Mouse (Mus musculus) granulocyte monocyte progenitor cell, adult 5-6 weeks (primary cell): ENCODE measurements around the gene Dennd2c. TPM values are rescaled to one million over a fixed set of nuclear protein-coding genes. Genes with fewer than 3 reads are reported as not detected.
"Not testable (repeated sequence)": the region's sequence is repeated elsewhere in the genome, so short reads cannot be mapped to it uniquely, and the experiment has no call there.

ENCODE experiments used
- ATAC-seq: replicated peaks from 2 replicates; pipeline ENCODE4 v1.8.0; 2016; ENCODE audit warnings: mild to moderate bottlenecking, moderate TSS enrichment, inconsistent platforms; ENCODE audit not compliant: poor library complexity, severe bottlenecking
- total RNA-seq, 2 experiments: library from RNA; stranded (forward) in 1 of 2; stranded (reverse) in 1 of 2; fragments of 200-712, 200-1000 nt in 1 of 2; fragments of >200 nt in 1 of 2; fragmentation: Nextera tagmentation in 1 of 2; gene quantifications; 2 replicates each; pipeline ENCODE4 v1.2.3; 2014 to 2017

The Dennd2c gene
- total RNA-seq, 2 experiments from 2014 or later, result 1.5 to 4.1 TPM

DNA sequence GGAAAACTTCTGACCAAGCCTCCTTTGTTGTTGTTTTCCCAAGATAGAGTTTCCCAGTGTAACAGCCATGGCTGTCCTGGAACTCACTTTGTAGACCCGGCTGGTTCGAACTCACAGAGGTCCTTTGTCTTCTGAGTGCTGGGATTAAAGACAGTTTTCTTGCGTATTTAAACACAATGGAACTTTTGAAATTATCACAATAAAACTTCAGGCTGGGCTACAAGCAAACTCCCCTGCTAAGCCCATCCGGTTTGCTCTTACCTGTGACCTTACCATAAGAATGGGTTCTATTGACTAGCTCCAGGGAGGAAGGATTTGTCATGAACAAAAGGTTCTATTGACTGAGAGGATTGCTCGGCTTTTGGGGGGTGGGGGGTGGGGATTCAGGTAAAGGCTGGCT is 105.3 kb downstream of the Dennd2c start:
- no peak for ATAC-seq

DNA sequence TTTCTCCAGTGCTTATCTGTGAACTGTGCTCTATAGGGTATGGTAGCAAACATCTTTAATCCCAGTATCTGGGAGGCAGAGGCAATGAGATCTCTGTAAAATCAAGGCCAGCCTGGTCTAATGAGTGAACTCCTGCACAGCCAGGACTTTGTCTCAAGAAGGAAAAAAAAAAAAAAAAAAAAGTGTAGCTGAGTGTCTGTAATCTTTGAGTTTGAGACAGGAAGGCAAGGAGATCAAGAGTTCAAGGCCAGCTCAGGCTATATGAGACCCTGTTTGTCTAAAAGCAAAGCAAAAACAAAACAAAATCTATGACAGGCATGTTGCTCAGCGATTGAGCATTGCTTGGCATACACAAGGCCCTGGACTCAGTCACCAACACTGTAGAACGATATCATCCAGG is 105.8 kb downstream of the Dennd2c start:
- no peak for ATAC-seq

GRCm38 (mm10) chr3:103211101-103211500 is 108.7 kb downstream of the Dennd2c start:
- ATAC-seq, result no peak

DNA sequence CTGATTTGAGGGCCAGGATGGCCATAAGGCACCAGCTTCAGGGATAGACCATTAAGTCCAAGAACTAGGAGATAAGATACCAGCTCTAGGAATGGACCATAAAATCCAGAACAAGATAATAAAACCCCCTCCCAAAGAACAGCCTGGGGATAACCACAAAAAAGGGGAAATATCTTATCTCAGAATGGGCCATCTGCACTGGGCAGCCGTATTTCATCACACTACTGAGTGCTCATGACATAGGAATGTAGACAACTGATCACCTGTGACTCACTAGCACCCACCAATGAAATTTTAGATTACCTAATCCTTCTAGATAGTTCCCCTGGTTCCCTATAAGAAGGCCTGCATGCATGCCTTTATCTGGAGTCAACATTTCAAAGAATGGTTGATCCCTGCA is 109.7 kb downstream of the Dennd2c start:
- ATAC-seq, result peak; percentile 76

- ATAC-seq, result peak; percentile 49
Measured at GRCm38 (mm10) chr3:103213537-103213936, 111.1 kb downstream of the Dennd2c start.

GRCm38 (mm10) chr3:103214593-103215285 is 112.3 kb downstream of the Dennd2c start:
- ATAC-seq, result no peak

DNA sequence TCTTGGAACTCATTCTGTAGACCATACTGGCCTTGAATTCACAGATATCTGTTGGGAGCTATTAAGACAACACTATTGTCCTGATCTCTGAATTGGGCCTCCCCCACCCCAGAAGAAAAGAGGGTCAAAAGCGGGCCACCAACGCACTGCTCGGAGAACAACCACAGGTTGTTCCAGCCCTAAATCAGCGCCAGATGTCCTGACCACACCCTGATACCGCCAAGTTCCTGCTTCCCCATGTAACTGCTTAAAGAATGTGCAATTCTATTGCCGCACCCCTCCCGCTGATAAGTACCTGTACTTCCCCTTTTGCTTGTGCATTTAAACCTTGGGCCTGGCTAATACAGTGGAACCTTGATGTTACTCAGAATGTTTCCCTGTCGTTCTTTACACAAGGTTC is 113.0 kb downstream of the Dennd2c start:
- not testable (repeated sequence) for ATAC-seq

Other genes with a start within 250 kb of the Dennd2c start
- not detected in 2 replicates for gene Sycp1, start 166.5 kb upstream of the Dennd2c start, total RNA-seq (2014; fragmentation: Nextera tagmentation)
- not detected in 2 replicates for gene Sycp1, start 166.5 kb upstream of the Dennd2c start, total RNA-seq (2017)
- gene Nr1h5, start 138.5 kb upstream of the Dennd2c start, total RNA-seq (2014; fragmentation: Nextera tagmentation), result not detected in 2 replicates
- not detected in 2 replicates for gene Nr1h5, start 138.5 kb upstream of the Dennd2c start, total RNA-seq (2017)
- 46.0 and 64.7 TPM in 2 replicates for gene Sike1, start 106.9 kb upstream of the Dennd2c start, total RNA-seq (2014; fragmentation: Nextera tagmentation)
- 23.7 and 25.1 TPM in 2 replicates for gene Sike1, start 106.9 kb upstream of the Dennd2c start, total RNA-seq (2017)
- 257 and 283 TPM in 2 replicates for gene Csde1, start 82.2 kb upstream of the Dennd2c start, total RNA-seq (2014; fragmentation: Nextera tagmentation)
- 739 and 762 TPM in 2 replicates for gene Csde1, start 82.2 kb upstream of the Dennd2c start, total RNA-seq (2017)
- 55.9 and 90.5 TPM in 2 replicates for gene Nras, start 44.3 kb upstream of the Dennd2c start, total RNA-seq (2014; fragmentation: Nextera tagmentation)
- 69.0 and 97.7 TPM in 2 replicates for gene Nras, start 44.3 kb upstream of the Dennd2c start, total RNA-seq (2017)
- gene Ampd1, start 28.6 kb upstream of the Dennd2c start, total RNA-seq (2014; fragmentation: Nextera tagmentation), result not detected in 2 replicates
- gene Ampd1, start 28.6 kb upstream of the Dennd2c start, total RNA-seq (2017), result not detected in 2 replicates
- gene Bcas2, start 69.1 kb downstream of the Dennd2c start, total RNA-seq (2014; fragmentation: Nextera tagmentation), result 89.9 and 107 TPM in 2 replicates
- gene Bcas2, start 69.1 kb downstream of the Dennd2c start, total RNA-seq (2017), result 136 and 172 TPM in 2 replicates
- 58.4 and 65.7 TPM in 2 replicates for gene Trim33, start 176.7 kb downstream of the Dennd2c start, total RNA-seq (2014; fragmentation: Nextera tagmentation)
- gene Trim33, start 176.7 kb downstream of the Dennd2c start, total RNA-seq (2017), result 58.0 and 58.9 TPM in 2 replicates